Mouse (Mus musculus) heart, postnatal 0 days (tissue): ENCODE data around the gene Hist1h2ba.

Experiments used
- CTCF ChIP-seq: IDR thresholded peaks from 2 replicates; pipeline ENCODE4 v1.5.1; 2016; ENCODE audit warnings: antibody characterized with exemption, control low read depth, low read depth
- EP300 ChIP-seq: IDR thresholded peaks from 2 replicates; pipeline ENCODE4 v1.6.1; 2016; ENCODE audit warnings: antibody characterized with exemption, low read depth

GRCm38 (mm10) chr13:23949484-23950246 is 15.7 kb upstream of the Hist1h2ba start:
- no peak for TF ChIP-seq CTCF
- TF ChIP-seq EP300, result no peak
